Mouse (Mus musculus) thymus, adult 2 months (tissue): ENCODE measurements around the gene Nfia.

Source experiments
- CTCF ChIP-seq: fragments of 200-500 bp; IDR thresholded peaks from 2 replicates; pipeline ENCODE4 v1.5.1; 2012; ENCODE audit warnings: mild to moderate bottlenecking, control low read depth, low read length, moderate library complexity, borderline replicate concordance; ENCODE audit not compliant: control insufficient read depth, poor library complexity, insufficient read depth; ENCODE audit errors: extremely low read depth
- POLR2A ChIP-seq: fragments of 200-500 bp; IDR thresholded peaks from 2 replicates; pipeline ENCODE4 v1.6.1; 2012; ENCODE audit warnings: mild to moderate bottlenecking, low read length, control low read depth, moderate library complexity; ENCODE audit not compliant: control insufficient read depth, poor library complexity, insufficient read depth; ENCODE audit errors: extremely low read depth

GRCm38 (mm10) chr4:97828579-97828978 is 56.0 kb downstream of the Nfia start:
- TF ChIP-seq CTCF (no peak), POLR2A (no peak)
